Comparison of ENCODE assay signal across 8 mouse cellular contexts in genomic region chr4:150136693-150137092, GRCm38 (mm10). TPM values are rescaled to one million over a fixed set of nuclear protein-coding genes. Genes with fewer than 3 reads are reported as not detected.
DNase-seq lines count a peak whose midpoint lies in the region; ATAC-seq and TF ChIP-seq lines count a peak whose summit lies in the region.

No protein-coding gene starts in this region.

- H3K4me3 ChIP-seq in ES-E14 (ENCODE audit: insufficient read depth in 1 of 2, low read depth in 1 of 2, low read length in 2 of 2, poor library complexity in 1 of 2, severe bottlenecking in 1 of 2): no peak overlapping the region; a peak in 1 of 4 replicates
- H3K4me3 ChIP-seq in forebrain, embryonic 11.5 days (ENCODE audit: low read depth, low read length): no peak overlapping the region

- H3K27me3 ChIP-seq in forebrain, embryonic 11.5 days (ENCODE audit: control insufficient read depth, insufficient read depth, low read length): no peaks in the 10 kb centered on the region

- peaks cover 4 to 23% of the 10 kb centered on the region in 2 experiments for H3K4me1 ChIP-seq in ES-E14 (ENCODE audit: control insufficient read depth in 2 of 2, insufficient read depth in 2 of 2, low read length in 2 of 2, poor library complexity in 1 of 2)
- H3K4me1 ChIP-seq in forebrain, embryonic 11.5 days (replicated peaks; ENCODE audit: control insufficient read depth, insufficient read depth, low read length): peaks cover 6% of the 10 kb centered on the region

- no peak overlapping the region for H3K4me2 ChIP-seq in forebrain, embryonic 11.5 days (ENCODE audit: low read depth, low read length, severe bottlenecking)

- DNase-seq in ES-E14 (ENCODE audit: low read depth, low spot score): peak; percentile 73
- DNase-seq in c-Kit-negative CD71-positive TER-119-positive erythroid progenitor cells, embryonic 14.5 days (ENCODE audit: low read depth, low spot score): peak; percentile 35
- DNase-seq in forebrain, embryonic 11.5 days (ENCODE audit: low spot score): peak; percentile 89
- peak; percentile 75 to 80 for DNase-seq in heart, postnatal 36 days
- peak; percentile 53 to 68 for DNase-seq in layer of hippocampus, postnatal 14 days (ENCODE audit: low spot score in 2 of 2)
- peak; percentile 50 for DNase-seq in right cerebral cortex, postnatal 25 days
- peak; percentile 46 to 70 for DNase-seq in urinary bladder, postnatal 36 days (ENCODE audit: low spot score in 2 of 2)

- intact Hi-C loops in heart, postnatal 36 days (cut with DNase I): loop anchor here (5.0 kb wide), 1 partner anchor 81 kb away; no protein-coding TSS in a partner anchor

- no peak overlapping the region for H3K27ac ChIP-seq in ES-E14 (ENCODE audit: insufficient read depth, low read depth, low read length, poor library complexity, severe bottlenecking)
- no peak overlapping the region for H3K27ac ChIP-seq in forebrain, embryonic 11.5 days (ENCODE audit: low read depth, low read length)

- no peaks in the 10 kb centered on the region for H3K36me3 ChIP-seq in ES-E14 (ENCODE audit: control insufficient read depth, insufficient read depth, low read length, poor library complexity, severe bottlenecking)
- H3K36me3 ChIP-seq in forebrain, embryonic 11.5 days (ENCODE audit: control insufficient read depth, insufficient read depth, low read length): no peaks in the 10 kb centered on the region

- H3K9me3 ChIP-seq in ES-E14 (ENCODE audit: control insufficient read depth, insufficient read depth, low read depth, low read length): no peaks in the 10 kb centered on the region
- no peaks in the 10 kb centered on the region for H3K9me3 ChIP-seq in forebrain, embryonic 11.5 days (ENCODE audit: control insufficient read depth, low read length)

- WGBS in forebrain, embryonic 11.5 days: 7% methylated on average over 10 of the region's 10 CpGs

- in situ Hi-C loops in ES-E14 (cut with MboI; ENCODE audit: low sequenced_read_pairs in 2 of 2, unreplicated experiment in 2 of 2): no loop called here

- ATAC-seq in forebrain, embryonic 11.5 days (replicated peaks; ENCODE audit: low FRiP score): peak; percentile 53
- peak; percentile 74 for ATAC-seq in megakaryocyte progenitor cell, adult 5-6 weeks (replicated peaks; ENCODE audit: poor library complexity)

- H3K9ac ChIP-seq in ES-E14 (ENCODE audit: insufficient read depth, low read depth, low read length, poor library complexity, severe bottlenecking): no peak overlapping the region; the same call in 1 of the 2 replicates
- no peak overlapping the region for H3K9ac ChIP-seq in forebrain, embryonic 11.5 days (ENCODE audit: low read length)

TF ChIP-seq in ES-E14, 5 proteins besides CTCF, POLR2A, EP300 and RAD21:
- no peak for TF ChIP-seq HCFC1 (IDR thresholded peaks at IDR 0.05; ENCODE audit: borderline replicate concordance, insufficient read depth, low read length)
- no peak for TF ChIP-seq ZC3H11A (IDR thresholded peaks at IDR 0.05; ENCODE audit: borderline replicate concordance, low read depth, low read length)
- TF ChIP-seq MAFK (IDR thresholded peaks at IDR 0.05; ENCODE audit: insufficient read depth, low read depth, low read length): no peak
- TF ChIP-seq CHD2 (IDR thresholded peaks at IDR 0.05; ENCODE audit: low read depth, low read length): no peak
- TF ChIP-seq ZNF384 (IDR thresholded peaks at IDR 0.05; ENCODE audit: low read depth, low read length): no peak
TF ChIP-seq in ES-E14: peak in this region for 0.

RNA-seq across cellular contexts. Expression of gene Slc2a7, which starts 12.1 kb away (rescaled TPM):
- 2.5 and 2.6 TPM in 2 replicates for total RNA-seq in ES-E14 (2012; rRNA removed)
- not detected in 2 replicates for polyA plus RNA-seq in forebrain, embryonic 11.5 days (2014; fragmentation: Nextera tagmentation; extraction: Ambion mirVana)
- total RNA-seq in heart, postnatal 36 days (2021): not detected
- total RNA-seq in layer of hippocampus, postnatal 14 days (2021): not detected
- 0.25 TPM in 1 of 2 replicates, not detected in the other for total RNA-seq in megakaryocyte progenitor cell, adult 5-6 weeks (2015)
- not detected in 2 replicates for total RNA-seq in megakaryocyte progenitor cell, adult 5-6 weeks (2017)

RNA-seq across cellular contexts. Expression of gene Slc2a5, which starts 17.6 kb away (rescaled TPM):
- 2.4 and 3.2 TPM in 2 replicates for total RNA-seq in ES-E14 (2012; rRNA removed)
- polyA plus RNA-seq in forebrain, embryonic 11.5 days (2014; fragmentation: Nextera tagmentation; extraction: Ambion mirVana): 1.1 and 1.8 TPM in 2 replicates
- total RNA-seq in heart, postnatal 36 days (2021): under 1 TPM; 0.11 TPM
- total RNA-seq in layer of hippocampus, postnatal 14 days (2021): 1 to 10 TPM; 4.2 to 5.3 TPM
- total RNA-seq in megakaryocyte progenitor cell, adult 5-6 weeks (2015): not detected in 2 replicates
- not detected in 2 replicates for total RNA-seq in megakaryocyte progenitor cell, adult 5-6 weeks (2017)

RNA-seq across cellular contexts. Expression of gene Gpr157, which starts 49.5 kb away (rescaled TPM):
- 0.58 and 0.71 TPM in 2 replicates for total RNA-seq in ES-E14 (2012; rRNA removed)
- polyA plus RNA-seq in forebrain, embryonic 11.5 days (2014; fragmentation: Nextera tagmentation; extraction: Ambion mirVana): 0.21 and 0.24 TPM in 2 replicates
- total RNA-seq in heart, postnatal 36 days (2021): 10 to 100 TPM; 26.7 to 41.1 TPM
- total RNA-seq in layer of hippocampus, postnatal 14 days (2021): 1 to 10 TPM; 1.1 to 1.4 TPM
- total RNA-seq in megakaryocyte progenitor cell, adult 5-6 weeks (2015): 0.89 and 1.6 TPM in 2 replicates
- 1.7 and 1.9 TPM in 2 replicates for total RNA-seq in megakaryocyte progenitor cell, adult 5-6 weeks (2017)

Comparison
In these comparisons a context has a peak if more than half of its experiments do, and no peak if none do; other contexts are left out.
1. DNase-seq: peak in every context shown above with its lines; median percentile 89 in forebrain, embryonic 11.5 days; 78 in heart, postnatal 36 days; 73 in ES-E14; 60 in layer of hippocampus, postnatal 14 days; 58 in urinary bladder, postnatal 36 days; 50 in right cerebral cortex, postnatal 25 days; 35 in c-Kit-negative CD71-positive TER-119-positive erythroid progenitor cells, embryonic 14.5 days.
2. RNA of gene Gpr157, which starts 49.5 kb away (total RNA-seq): 26.7 to 41.1 TPM in heart, postnatal 36 days; 0.89 to 1.9 TPM in megakaryocyte progenitor cell, adult 5-6 weeks, 1.1 to 1.4 TPM in layer of hippocampus, postnatal 14 days and 0.58 to 0.71 TPM in ES-E14; every median in the first group is over 4 times any median in the second.